Mouse (Mus musculus) MEL-GATA-1-ER (cell line): ENCODE results near the gene Tmem268.

ENCODE experiments used
- DNase-seq: peaks from one replicate; pipeline ENCODE4 v3.0.0-alpha.2; 2012; ENCODE audit warnings: low read depth; ENCODE audit errors: extremely low read depth

Gene Tmem268

DNA sequence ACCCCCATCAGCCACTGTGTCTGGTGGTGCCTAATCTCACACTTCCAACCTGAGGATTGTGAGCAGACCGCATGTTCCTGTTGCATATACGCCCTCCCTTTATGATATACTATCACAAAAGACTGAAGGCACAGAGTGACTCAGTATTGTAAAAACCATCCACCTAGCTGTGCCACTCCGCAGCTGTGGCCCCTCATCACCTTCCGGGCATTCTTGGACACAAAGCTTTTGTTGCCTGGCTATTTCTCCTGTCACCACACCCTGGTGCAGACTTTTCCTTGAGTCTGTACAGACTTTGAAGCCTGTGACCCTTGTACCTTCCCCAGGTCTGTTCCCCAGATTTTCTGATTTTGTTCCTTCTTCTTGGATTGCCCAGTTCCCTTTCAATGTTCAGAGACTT lies 37.4 kb downstream of the Tmem268 start:
- no peak for DNase-seq

- no peak for DNase-seq
These were observed 42.2 kb downstream of the Tmem268 start for GRCm38 (mm10) chr4:63600786-63601185.

GRCm38 (mm10) chr4:63601263-63601662 lies 42.7 kb downstream of the Tmem268 start:
- no peak for DNase-seq

DNA sequence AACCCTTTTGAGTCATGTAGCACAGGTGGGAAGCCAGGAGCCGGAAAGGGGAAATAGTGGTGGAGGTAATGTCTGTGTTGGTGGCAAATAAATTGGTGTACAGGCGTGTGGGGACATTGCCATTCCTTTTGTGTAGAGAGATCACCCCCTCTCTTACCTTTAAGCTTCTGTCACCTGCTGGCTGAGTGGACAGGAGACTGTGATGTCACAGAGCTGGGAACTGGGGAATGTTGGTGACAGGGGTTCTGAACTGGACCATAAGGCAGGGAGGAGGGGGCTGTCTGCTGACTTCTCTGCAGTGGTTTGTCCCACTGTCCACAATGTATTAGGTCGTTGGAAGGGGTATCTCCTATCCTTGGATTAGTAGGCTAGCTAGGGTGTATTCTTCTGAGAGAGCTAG lies 46.4 kb downstream of the Tmem268 start, which contains the start of gene Gm11213:
TSS of gene Gm11213 (minus strand) at position 317 of the 400 bp plus-strand sequence.
- no peak for DNase-seq

- no peak for DNase-seq
These were observed 47.0 kb downstream of the Tmem268 start for GRCm38 (mm10) chr4:63605545-63605944.

DNA sequence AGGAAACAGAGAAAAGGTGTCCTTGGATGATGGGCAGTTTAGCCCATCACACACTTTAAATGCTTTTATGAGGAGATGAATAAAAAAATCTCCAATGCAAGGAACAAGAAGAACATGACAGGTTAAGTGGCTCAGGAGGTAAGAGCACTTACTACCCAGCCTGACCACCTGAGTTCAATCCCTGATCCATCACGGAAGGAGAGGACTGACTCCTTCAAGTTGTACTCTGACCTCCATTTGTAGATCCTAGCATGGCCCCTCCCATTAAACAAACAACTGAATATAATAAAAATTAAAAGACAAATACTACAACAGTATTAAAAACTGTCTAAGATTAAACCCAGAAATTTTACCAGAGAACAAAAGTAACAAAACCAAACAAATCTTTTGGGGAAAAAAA lies 47.4 kb downstream of the Tmem268 start:
- DNase-seq: no peak

DNA sequence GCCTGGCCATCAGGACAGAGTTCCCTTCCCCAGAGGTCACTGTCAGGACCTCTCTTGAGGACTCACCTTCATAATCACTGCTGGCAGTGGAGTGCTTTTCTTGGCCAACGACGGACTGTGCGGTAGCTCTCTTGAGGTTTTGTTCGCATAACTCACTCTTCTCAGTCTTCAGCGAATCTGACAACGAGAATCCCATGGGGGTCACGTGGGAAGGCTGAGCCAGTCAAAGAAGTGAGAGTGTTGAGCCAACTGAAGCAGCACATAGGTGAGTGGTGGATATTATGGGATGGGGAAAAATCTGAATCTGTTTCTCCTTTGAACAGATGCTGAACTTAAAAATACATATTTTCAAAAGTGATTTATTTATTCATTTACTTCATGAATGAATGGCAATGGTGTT lies 49.8 kb downstream of the Tmem268 start:
- DNase-seq: no peak

- DNase-seq: no peak
These were observed 63.3 kb downstream of the Tmem268 start for GRCm38 (mm10) chr4:63621861-63622260.

DNA sequence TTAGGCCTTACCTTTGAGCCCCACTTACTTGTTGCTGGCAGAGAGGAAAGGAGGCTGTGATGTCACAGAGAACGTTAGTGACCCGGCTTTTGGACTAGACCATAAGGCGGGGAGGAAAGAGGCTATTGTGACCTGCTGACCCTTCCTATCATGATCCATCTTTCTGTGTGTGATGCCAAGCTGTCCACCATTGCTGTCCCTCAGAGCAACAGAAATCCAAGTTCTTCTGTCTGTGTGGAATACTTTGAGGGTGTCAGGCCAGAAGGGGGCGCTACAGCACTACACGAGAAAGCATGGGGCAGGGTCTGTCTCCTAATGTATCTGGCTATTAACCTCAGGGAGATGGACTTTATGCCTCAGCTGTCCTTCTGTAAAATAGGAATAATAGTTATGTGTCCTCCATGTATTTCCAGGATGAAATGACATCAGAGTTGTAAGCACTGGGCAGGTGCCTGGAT lies 63.8 kb downstream of the Tmem268 start, which contains the start of gene Tex48:
TSS of gene Tex48 (minus strand) at position 51 of the 458 bp plus-strand sequence.
- DNase-seq: no peak

DNA sequence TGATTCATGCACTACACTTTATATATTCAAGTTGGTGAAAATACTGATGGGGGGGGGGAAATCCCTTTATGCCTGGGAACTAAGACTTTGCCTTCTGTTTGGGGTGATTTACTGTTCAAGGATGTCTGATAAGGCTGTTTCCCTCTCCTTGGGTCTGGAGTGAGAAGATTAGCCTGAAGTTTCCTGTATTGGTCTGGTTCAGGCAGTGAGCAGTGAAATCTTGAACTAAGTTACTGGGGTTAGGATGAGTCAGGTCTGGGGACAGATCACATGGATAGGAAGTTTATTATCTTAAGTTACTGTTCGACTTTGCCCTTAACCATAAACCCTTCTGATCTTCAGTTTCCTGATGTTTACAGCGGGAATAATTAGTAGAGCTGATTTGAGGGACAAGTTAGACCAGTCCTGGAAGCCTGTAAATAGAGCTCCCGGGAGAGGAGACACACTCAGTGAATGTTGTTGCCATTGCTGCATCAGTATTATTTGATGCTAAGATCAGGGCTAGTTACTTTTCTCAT lies 67.0 kb downstream of the Tmem268 start:
- no peak for DNase-seq

DNA sequence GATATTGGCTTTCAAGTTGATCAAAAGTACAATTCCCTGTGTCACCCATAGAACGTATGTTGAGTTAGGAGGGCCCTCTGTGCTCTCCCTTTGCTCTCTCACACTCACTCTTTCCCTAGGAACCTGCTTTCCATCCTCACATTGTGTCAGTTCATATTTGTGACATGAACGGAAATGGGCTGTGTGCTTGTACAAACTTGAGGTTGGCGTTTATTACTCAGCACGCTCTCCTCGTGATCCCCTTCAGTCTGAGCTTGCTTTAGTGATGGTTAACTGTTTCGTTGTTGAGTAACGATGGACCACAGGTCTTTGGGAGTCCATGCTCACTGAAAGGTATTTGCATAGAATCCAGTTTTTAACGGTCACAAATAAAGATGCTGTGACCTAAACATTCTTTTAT lies 68.5 kb downstream of the Tmem268 start:
- DNase-seq: no peak

DNA sequence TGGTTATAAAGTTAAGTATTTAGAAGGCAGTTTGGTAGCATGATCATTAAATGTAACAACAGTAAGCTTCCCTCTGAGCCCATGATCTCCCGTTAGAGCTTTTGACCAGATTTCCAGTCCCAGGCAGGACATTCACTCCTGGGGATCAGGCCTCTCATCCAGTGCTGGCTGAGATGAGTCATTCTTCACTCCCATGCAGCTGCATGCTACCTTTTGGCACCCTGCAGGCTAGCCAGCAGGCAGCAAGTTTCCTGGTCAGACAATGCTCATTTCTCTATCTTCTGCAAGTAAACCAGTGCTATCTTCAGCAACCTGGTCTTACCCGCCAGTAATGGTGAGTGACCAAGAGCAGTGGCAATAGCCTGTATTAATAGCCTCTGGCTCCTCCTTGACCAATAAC lies 74.6 kb downstream of the Tmem268 start:
- DNase-seq: no peak
